Mouse (Mus musculus): Measurements from ENCODE around the gene Copg2. TPM values are rescaled to one million over a fixed set of nuclear protein-coding genes. Genes with fewer than 3 reads are reported as not detected.
A peak's percentile ranks its signal among the peaks of the same experiment; 100 is the strongest.

Copg2 gene
- polyA plus RNA-seq, 1 experiment from 2014 or later: 36.3 TPM

GRCm38 (mm10) chr6:30713896-30714295 is 182.7 kb downstream of the Copg2 start:
- Histone ChIP-seq H3K27ac (0 out of 2 replicates have a peak overlapping the region, but pooled peaks have one; percentile 24), H3K27me3 (ENCODE audit: insufficient read depth, poor library complexity, severe bottlenecking) (0 out of 2 replicates have a peak, but pooled peaks cover 4% of the 10 kb centered on the region), H3K4me1 (replicated peaks) (peaks cover 32% of the 10 kb centered on the region), H3K9me3 (no peaks in the 10 kb centered on the region), H3K4me3 (no peak overlapping the region), H3K36me3 (no peaks in the 10 kb centered on the region)
- no peak for DNase-seq (ENCODE audit: low spot score)
- 90% methylated on average over 11 of the region's 11 CpGs for WGBS

GRCm38 (mm10) chr6:30713455-30713854 is 183.1 kb downstream of the Copg2 start:
- H3K27me3 ChIP-seq (ENCODE audit: insufficient read depth, poor library complexity, severe bottlenecking): 0 out of 2 replicates have a peak, but pooled peaks cover 4% of the 10 kb centered on the region
- DNase-seq (ENCODE audit: low spot score): no peak
- no peak overlapping the region for H3K4me3 ChIP-seq
- H3K36me3 ChIP-seq: no peaks in the 10 kb centered on the region
- H3K4me1 ChIP-seq (replicated peaks): peaks cover 32% of the 10 kb centered on the region
- no peak overlapping the region for H3K27ac ChIP-seq
- WGBS: 87% methylated on average over 6 of the region's 6 CpGs
- no peaks in the 10 kb centered on the region for H3K9me3 ChIP-seq

- Histone ChIP-seq H3K4me1 (replicated peaks) (peaks cover 34% of the 10 kb centered on the region), H3K27ac (no peak overlapping the region), H3K4me3 (no peak overlapping the region), H3K9me3 (no peaks in the 10 kb centered on the region), H3K27me3 (ENCODE audit: insufficient read depth, poor library complexity, severe bottlenecking) (0 out of 2 replicates have a peak, but pooled peaks cover 4% of the 10 kb centered on the region), H3K36me3 (no peaks in the 10 kb centered on the region)
- no peak for DNase-seq (ENCODE audit: low spot score)
- 83% methylated on average over 7 of the region's 7 CpGs for WGBS
These were observed 184.1 kb downstream of the Copg2 start for GRCm38 (mm10) chr6:30712484-30712883.

- Histone ChIP-seq H3K4me1 (replicated peaks) (peaks cover 39% of the 10 kb centered on the region), H3K36me3 (no peaks in the 10 kb centered on the region), H3K9me3 (no peaks in the 10 kb centered on the region), H3K27ac (no peak overlapping the region), H3K27me3 (ENCODE audit: insufficient read depth, poor library complexity, severe bottlenecking) (0 out of 2 replicates have a peak, but pooled peaks cover 4% of the 10 kb centered on the region), H3K4me3 (no peak overlapping the region)
- no peak for DNase-seq (ENCODE audit: low spot score)
- 66% methylated on average over 10 of the region's 10 CpGs for WGBS
These were observed 185.2 kb downstream of the Copg2 start for GRCm38 (mm10) chr6:30711365-30711763.

GRCm38 (mm10) chr6:30710371-30711364 is 185.9 kb downstream of the Copg2 start:
- Histone ChIP-seq H3K36me3 (no peaks in the 10 kb centered on the region), H3K4me1 (replicated peaks) (peaks cover 36% of the 10 kb centered on the region), H3K27ac (peak overlapping the region; percentile 75), H3K27me3 (ENCODE audit: insufficient read depth, poor library complexity, severe bottlenecking) (0 out of 2 replicates have a peak, but pooled peaks cover 4% of the 10 kb centered on the region), H3K9me3 (no peaks in the 10 kb centered on the region), H3K4me3 (no peak overlapping the region)
- 69% methylated on average over 25 of the region's 25 CpGs for WGBS
- no peak for DNase-seq (ENCODE audit: low spot score)

- H3K9me3 ChIP-seq: no peaks in the 10 kb centered on the region
- H3K4me1 ChIP-seq (replicated peaks): peaks cover 37% of the 10 kb centered on the region
- no peak overlapping the region for H3K4me3 ChIP-seq
- DNase-seq (ENCODE audit: low spot score): no peak
- H3K27ac ChIP-seq: peak overlapping the region; percentile 71
- 38% methylated on average over 6 of the region's 6 CpGs for WGBS
- H3K36me3 ChIP-seq: no peaks in the 10 kb centered on the region
- H3K27me3 ChIP-seq (ENCODE audit: insufficient read depth, poor library complexity, severe bottlenecking): 0 out of 2 replicates have a peak, but pooled peaks cover 4% of the 10 kb centered on the region
These were observed 187.5 kb downstream of the Copg2 start for GRCm38 (mm10) chr6:30709115-30709514.

- DNase-seq (ENCODE audit: low spot score): no peak
- peak overlapping the region; percentile 0; the same call in 1 of the 2 replicates for H3K27ac ChIP-seq
- no peaks in the 10 kb centered on the region for H3K36me3 ChIP-seq
- peaks cover 20% of the 10 kb centered on the region for H3K4me1 ChIP-seq (replicated peaks)
- WGBS: 84% methylated on average over 9 of the region's 9 CpGs
- no peaks in the 10 kb centered on the region for H3K9me3 ChIP-seq
- no peak overlapping the region for H3K4me3 ChIP-seq
- H3K27me3 ChIP-seq (ENCODE audit: insufficient read depth, poor library complexity, severe bottlenecking): no peaks in the 10 kb centered on the region
These were observed 192.5 kb downstream of the Copg2 start for GRCm38 (mm10) chr6:30703977-30704602.

GRCm38 (mm10) chr6:30703476-30703875 is 193.1 kb downstream of the Copg2 start:
- Histone ChIP-seq H3K4me3 (no peak overlapping the region), H3K36me3 (no peaks in the 10 kb centered on the region), H3K9me3 (no peaks in the 10 kb centered on the region), H3K27me3 (ENCODE audit: insufficient read depth, poor library complexity, severe bottlenecking) (no peaks in the 10 kb centered on the region), H3K27ac (no peak overlapping the region), H3K4me1 (replicated peaks) (peaks cover 18% of the 10 kb centered on the region)
- WGBS: 78% methylated on average over 6 of the region's 6 CpGs
- DNase-seq (ENCODE audit: low spot score): no peak

GRCm38 (mm10) chr6:30702881-30703280 is 193.7 kb downstream of the Copg2 start:
- Histone ChIP-seq H3K36me3 (no peaks in the 10 kb centered on the region), H3K27ac (no peak overlapping the region), H3K27me3 (ENCODE audit: insufficient read depth, poor library complexity, severe bottlenecking) (no peaks in the 10 kb centered on the region), H3K9me3 (no peaks in the 10 kb centered on the region), H3K4me3 (no peak overlapping the region), H3K4me1 (replicated peaks) (peaks cover 18% of the 10 kb centered on the region)
- DNase-seq (ENCODE audit: low spot score): no peak
- 81% methylated on average over 6 of the region's 6 CpGs for WGBS

GRCm38 (mm10) chr6:30700182-30700581 is 196.4 kb downstream of the Copg2 start:
- 76% methylated on average over 6 of the region's 6 CpGs for WGBS
- Histone ChIP-seq H3K4me3 (no peak overlapping the region), H3K36me3 (no peaks in the 10 kb centered on the region), H3K9me3 (no peaks in the 10 kb centered on the region), H3K27ac (peak overlapping the region; percentile 71), H3K27me3 (ENCODE audit: insufficient read depth, poor library complexity, severe bottlenecking) (no peaks in the 10 kb centered on the region), H3K4me1 (replicated peaks) (peaks cover 16% of the 10 kb centered on the region)
- DNase-seq (ENCODE audit: low spot score): no peak

- no peak for DNase-seq (ENCODE audit: low spot score)
- no peak overlapping the region for H3K4me3 ChIP-seq
- peak overlapping the region; percentile 78; the same call in 1 of the 2 replicates for H3K27ac ChIP-seq
- H3K27me3 ChIP-seq (ENCODE audit: insufficient read depth, poor library complexity, severe bottlenecking): no peaks in the 10 kb centered on the region
- 96% methylated on average over 4 of the region's 4 CpGs for WGBS
- H3K36me3 ChIP-seq: no peaks in the 10 kb centered on the region
- peaks cover 30% of the 10 kb centered on the region for H3K4me1 ChIP-seq (replicated peaks)
- no peaks in the 10 kb centered on the region for H3K9me3 ChIP-seq
These were observed 198.6 kb downstream of the Copg2 start for GRCm38 (mm10) chr6:30698036-30698435.
